Mouse (Mus musculus): ENCODE results near the gene Hacd2.

DNA sequence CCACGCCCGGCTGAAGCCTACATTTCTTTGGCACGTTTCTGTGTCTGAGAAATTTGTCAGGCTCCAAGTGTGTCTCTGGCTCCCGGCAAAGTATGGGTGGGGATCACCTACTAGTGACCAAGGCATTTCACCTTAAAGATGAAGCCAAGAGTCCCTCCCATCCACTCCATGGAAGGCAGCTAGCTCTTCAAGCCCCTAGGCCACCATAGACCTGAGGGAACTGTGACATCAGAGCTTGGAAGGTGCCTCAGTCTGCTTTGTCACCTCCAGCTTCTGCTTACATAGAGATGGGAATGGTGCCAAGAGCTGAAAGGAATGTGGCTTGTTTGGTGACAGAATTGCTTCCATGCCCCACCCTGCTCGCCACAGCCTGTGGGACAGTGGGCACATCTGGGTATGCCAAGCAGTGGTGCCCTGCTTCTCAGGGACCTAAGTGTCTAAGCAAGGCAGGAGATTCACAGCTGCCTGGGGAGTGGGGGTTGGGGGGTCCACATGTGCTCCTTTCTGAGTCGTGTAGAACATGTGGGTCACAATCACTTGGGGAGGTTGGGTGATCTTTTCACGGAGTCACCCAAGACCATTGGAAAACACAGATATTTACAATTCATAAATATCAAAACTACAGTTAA lies 94.2 kb downstream of the Hacd2 start:
- TF ChIP-seq CTCF (IDR thresholded peaks at IDR 0.05; ENCODE audit: low read depth, low read length), result no peak
- no peak for TF ChIP-seq GATA2 (IDR thresholded peaks at IDR 0.05; ENCODE audit: borderline replicate concordance, low read depth, low read length)

Measured in G1E (cell line).